Mouse (Mus musculus) liver, adult 2 months (tissue): ENCODE data around the gene Ryr1.

Source experiments
- CTCF ChIP-seq: fragments of 200-500 bp; IDR thresholded peaks from 2 replicates; pipeline ENCODE4 v1.5.1; 2011; ENCODE audit warnings: low read depth, low read length, control low read depth
- POLR2A ChIP-seq: fragments of 200-500 bp; IDR thresholded peaks from 2 replicates; pipeline ENCODE4 v1.6.1; 2011; ENCODE audit warnings: low read length, control low read depth; ENCODE audit not compliant: insufficient read depth; ENCODE audit errors: extremely low read depth

DNA sequence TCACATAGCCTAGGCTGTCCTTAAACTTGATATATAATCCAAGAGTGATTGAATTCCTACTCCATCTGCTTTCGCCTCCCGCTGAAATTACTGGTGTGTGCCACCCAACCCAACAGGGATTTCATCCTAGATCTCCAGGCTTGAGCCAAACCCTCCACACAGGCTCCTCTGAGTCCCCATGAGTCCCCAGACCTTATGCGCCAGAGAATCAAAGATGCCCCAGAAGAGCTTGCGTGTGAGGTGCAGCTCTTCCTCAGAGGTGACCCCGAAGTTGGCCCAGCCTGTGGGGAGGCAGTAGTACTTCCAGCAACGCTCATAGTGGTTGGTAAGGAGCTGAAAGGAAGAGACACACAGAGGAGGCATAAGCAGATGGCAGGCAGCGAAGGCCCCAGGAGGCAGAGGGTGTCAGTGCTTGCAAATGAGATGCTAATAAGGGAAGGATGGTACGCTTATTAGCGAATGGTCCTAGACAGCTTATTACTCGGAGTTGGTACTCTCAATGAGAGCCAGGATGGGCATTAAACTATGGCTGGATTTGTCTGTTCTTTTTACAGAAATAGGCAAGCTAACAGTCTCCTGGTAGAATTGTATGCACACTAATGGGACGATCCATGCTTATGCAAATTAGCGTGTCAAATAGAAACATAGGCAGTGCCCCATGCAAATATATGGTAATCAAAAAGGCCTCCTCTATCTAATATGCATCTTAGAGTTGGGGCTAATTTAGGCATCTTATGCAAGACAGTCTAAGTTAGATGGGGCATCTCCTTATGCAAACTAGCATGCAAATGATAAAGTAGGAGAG, 54.4 kb downstream of the Ryr1 start:
- TF ChIP-seq CTCF: no peak
- TF ChIP-seq POLR2A: no peak
